In genomic region chr13:12194942-12195662, GRCm38 (mm10) we compare ENCODE assay signal across 17 mouse cellular contexts.
A peak's percentile ranks its signal among the peaks of the same experiment; 100 is the strongest.
DNase-seq lines count a peak whose midpoint lies in the region; TF ChIP-seq lines count a peak whose summit lies in the region.
"Had no signal": no experiment of that assay in that cellular context is flagged by ENCODE, and none has a peak within 500 bp of the region (broad histone marks: within the 10 kb centered on the region; RNA-seq: fewer than 3 reads in every experiment).

No protein-coding gene starts in this region.

- no peak for TF ChIP-seq CTCF in left cerebral cortex, adult 2 months (IDR thresholded peaks at IDR 0.05)

- H3K27ac ChIP-seq in left cerebral cortex, adult 2 months = no peak overlapping the region
- H3K27ac ChIP-seq: embryonic facial prominence, embryonic 15.5 days; hindbrain, embryonic 10.5 days; kidney, postnatal 0 days; limb, embryonic 15.5 days; liver, embryonic 15.5 days; midbrain, embryonic 12.5 days; neural tube, embryonic 12.5 days had no signal

- DNase-seq in frontal cortex, postnatal 36 days (ENCODE audit: low spot score in 2 of 2) = peak; percentile 58 to 62
- no peak for DNase-seq in frontal cortex, postnatal 25 days (ENCODE audit: low spot score in 2 of 2)
- peak; percentile 43 for DNase-seq in left cerebral cortex, adult 11 months (ENCODE audit: low spot score)
- DNase-seq in left cerebral cortex, postnatal 10 days (ENCODE audit: extremely low spot score in 1 of 2, low spot score in 2 of 2) = no peak
- peak; percentile 59 for DNase-seq in left cerebral cortex, adult 2 months (ENCODE audit: extremely low spot score in 1 of 2, low spot score in 2 of 2)
- peak; percentile 58 to 68 for DNase-seq in right cerebral cortex, postnatal 36 days (ENCODE audit: low spot score in 2 of 2)
- DNase-seq in embryo, embryonic 11 days = no peak
- no peak for DNase-seq in thymus, postnatal 10 days (ENCODE audit: low spot score in 2 of 2)
- DNase-seq: layer of hippocampus, postnatal 36 days; thymus, adult 18-20 months had no signal

- intact Hi-C loops in left cerebral cortex, postnatal 10 days (cut with DNase I) = no loop called here
- intact Hi-C loops in left cerebral cortex, adult 2 months (cut with DNase I) = loop anchor here (1.0 kb wide), 1 partner anchor 29 kb away; no protein-coding TSS in a partner anchor

- H3K4me3 ChIP-seq in left cerebral cortex, adult 2 months = no peak overlapping the region
- H3K4me3 ChIP-seq: embryonic facial prominence, embryonic 15.5 days; hindbrain, embryonic 10.5 days; limb, embryonic 15.5 days; liver, embryonic 15.5 days; midbrain, embryonic 12.5 days; neural tube, embryonic 12.5 days had no signal

Comparison
In these comparisons a context has a peak if more than half of its experiments do, and no peak if none do; other contexts are left out.
1. DNase-seq: peak in frontal cortex, postnatal 36 days (2 of 2), left cerebral cortex, adult 11 months (single experiment), left cerebral cortex, adult 2 months (2 of 2) and right cerebral cortex, postnatal 36 days (2 of 2); none in frontal cortex, postnatal 25 days (0 of 2), left cerebral cortex, postnatal 10 days (0 of 2), embryo, embryonic 11 days (single experiment) and thymus, postnatal 10 days (0 of 2).